Mouse (Mus musculus) megakaryocyte, embryonic 14.5 days (primary cell): ENCODE measurements around the gene Repin1. TPM values are rescaled to one million over a fixed set of nuclear protein-coding genes. Genes with fewer than 3 reads are reported as not detected.

Experiments used
- H3K27me3 ChIP-seq: replicated peaks from 2 replicates; pipeline ENCODE3; 2012; ENCODE audit warnings: inconsistent platforms
- H3K36me3 ChIP-seq: replicated peaks from 2 replicates; pipeline ENCODE3; 2012; ENCODE audit warnings: low read length, inconsistent platforms, mixed read lengths
- H3K4me1 ChIP-seq: 2 replicates; pipeline ENCODE4 v1.6.1; 2012; ENCODE audit warnings: inconsistent platforms
- H3K4me3 ChIP-seq: replicated peaks from 2 replicates; pipeline ENCODE3; 2012; ENCODE audit warnings: moderate library complexity, mild to moderate bottlenecking, inconsistent platforms
- H3K9me3 ChIP-seq: 2 replicates; pipeline ENCODE4 v1.6.1; 2012; ENCODE audit warnings: inconsistent platforms
- FLI1 ChIP-seq: IDR thresholded peaks from 2 replicates; pipeline ENCODE4 v1.6.1; 2012; ENCODE audit warnings: low read length, inconsistent platforms, mixed read lengths
- GATA1 ChIP-seq: IDR thresholded peaks from 3 replicates; pipeline ENCODE4 v1.6.1; 2012; ENCODE audit warnings: mixed read lengths, low read length, inconsistent platforms, borderline replicate concordance
- polyA plus RNA-seq: library from polyadenylated mRNA; stranded (reverse); fragments of >175 nt; gene quantifications from 2 replicates; pipeline ENCODE4 v1.2.3, GENCODE M21; 2012; ENCODE audit warnings: low replicate concordance; ENCODE audit not compliant: insufficient read depth

The Repin1 gene
- polyA plus RNA-seq, 1 experiment: 72.0 TPM

DNA sequence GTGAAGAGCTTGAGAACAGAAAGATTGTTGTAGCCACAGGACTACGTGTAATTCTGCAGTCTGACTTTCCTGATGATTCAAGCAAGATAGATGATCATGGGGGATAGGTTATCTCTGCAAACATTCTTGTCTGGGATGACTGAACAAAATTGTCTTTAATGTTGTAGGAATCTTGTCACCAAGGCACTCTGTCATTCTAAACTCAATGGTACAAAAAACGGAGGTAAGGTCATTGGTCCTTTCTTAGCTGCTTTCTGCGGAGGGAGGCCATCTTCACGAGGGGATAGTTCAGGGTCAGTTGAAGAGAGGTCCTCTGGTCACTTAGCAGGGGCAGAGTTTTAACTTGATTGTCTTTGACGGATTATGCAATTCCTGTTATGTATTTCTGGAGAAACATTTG lies 14.9 kb upstream of the Repin1 start:
- H3K9me3 ChIP-seq: no peaks in the 10 kb centered on the region
- H3K27me3 ChIP-seq: no peaks in the 10 kb centered on the region
- peaks cover 64% of the 10 kb centered on the region for H3K4me1 ChIP-seq
- H3K4me3 ChIP-seq: peak overlapping the region; percentile 89
- no peaks in the 10 kb centered on the region for H3K36me3 ChIP-seq
- TF ChIP-seq FLI1 (no peak), GATA1 (no peak)

DNA sequence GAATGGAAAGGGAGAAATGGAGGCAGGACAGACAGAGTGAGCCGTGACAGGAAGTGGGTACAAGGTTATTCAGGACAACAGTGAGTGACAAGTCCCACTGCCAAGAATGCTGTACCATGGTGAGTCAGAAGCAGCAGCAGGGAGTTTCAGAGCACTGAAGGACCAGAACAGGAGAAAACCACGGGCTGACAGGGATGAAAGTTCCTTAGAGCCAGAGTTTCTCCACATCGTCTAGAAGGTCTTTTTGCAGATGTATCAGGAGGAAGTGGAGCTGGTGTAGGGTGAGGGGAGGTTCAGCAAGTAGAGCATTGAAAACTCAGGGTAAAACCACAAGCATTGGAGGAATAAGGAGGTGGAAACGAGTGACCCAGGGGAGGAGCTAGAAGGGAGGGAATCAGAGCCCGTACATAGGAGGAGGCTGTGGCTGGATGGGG lies 14.5 kb upstream of the Repin1 start:
- Histone ChIP-seq H3K36me3 (no peaks in the 10 kb centered on the region), H3K27me3 (no peaks in the 10 kb centered on the region), H3K4me3 (peak overlapping the region; percentile 89), H3K4me1 (peaks cover 69% of the 10 kb centered on the region), H3K9me3 (no peaks in the 10 kb centered on the region)
- TF ChIP-seq GATA1 (no peak), FLI1 (no peak)

- Histone ChIP-seq H3K36me3 (peaks cover 5% of the 10 kb centered on the region), H3K4me3 (no peak overlapping the region), H3K27me3 (no peaks in the 10 kb centered on the region), H3K9me3 (peaks cover 4% of the 10 kb centered on the region), H3K4me1 (peaks cover 74% of the 10 kb centered on the region)
- TF ChIP-seq FLI1: no peak
- no peak for TF ChIP-seq GATA1
Measured at GRCm38 (mm10) chr6:48581257-48581656, 12.4 kb upstream of the Repin1 start.

- Histone ChIP-seq H3K4me1 (peaks cover 79% of the 10 kb centered on the region), H3K9me3 (peaks cover 11% of the 10 kb centered on the region), H3K27me3 (no peaks in the 10 kb centered on the region), H3K4me3 (peak overlapping the region; percentile 79), H3K36me3 (peaks cover 12% of the 10 kb centered on the region)
- no peak for TF ChIP-seq FLI1
- no peak for TF ChIP-seq GATA1
Measured at GRCm38 (mm10) chr6:48582037-48582436, 11.6 kb upstream of the Repin1 start.

DNA sequence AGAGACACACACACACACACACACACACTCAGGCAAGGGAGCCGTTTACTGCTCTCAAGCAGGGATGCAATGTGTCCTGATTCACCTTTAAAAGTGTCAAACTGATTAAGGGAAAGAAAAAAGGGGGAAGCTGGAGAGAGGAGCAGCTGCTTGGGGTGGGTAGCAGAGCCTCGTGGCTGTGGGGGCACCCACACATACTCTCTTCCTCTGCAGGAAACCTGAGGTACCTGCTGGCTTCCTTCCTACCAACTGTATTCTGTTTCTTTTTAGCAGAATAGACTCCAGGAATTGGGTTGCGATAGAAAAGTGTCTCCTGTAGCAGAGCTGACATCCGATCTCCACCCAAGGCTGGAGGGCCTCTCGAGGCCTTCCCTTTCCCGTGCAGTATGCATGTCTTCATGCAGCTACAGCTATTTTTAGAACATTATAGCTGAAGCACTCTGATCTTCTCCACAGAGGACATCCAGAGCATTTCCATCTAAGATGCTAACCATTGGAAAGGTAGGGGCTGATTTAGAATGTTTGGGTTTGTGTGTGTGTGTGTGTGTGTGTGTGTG lies 4.4 kb upstream of the Repin1 start, which contains the start of gene Gm45021:
Gene Gm45021, plus strand, starts transcription at position 417 of the 557 bp plus-strand sequence.
- Histone ChIP-seq H3K4me3 (peak within 1 kb of the TSS; percentile 90), H3K36me3 (peaks cover 19% of the 10 kb centered on the region), H3K27me3 (no peaks in the 10 kb centered on the region), H3K9me3 (peaks cover 11% of the 10 kb centered on the region), H3K4me1 (peaks cover 78% of the 10 kb centered on the region)
- TF ChIP-seq GATA1 (no peak), FLI1 (no peak)

- peaks cover 88% of the 10 kb centered on the region for H3K4me1 ChIP-seq
- peak overlapping the region; percentile 86 for H3K4me3 ChIP-seq
- peaks cover 10% of the 10 kb centered on the region for H3K9me3 ChIP-seq
- H3K36me3 ChIP-seq: peaks cover 31% of the 10 kb centered on the region
- H3K27me3 ChIP-seq: no peaks in the 10 kb centered on the region
- no peak for TF ChIP-seq FLI1
- no peak for TF ChIP-seq GATA1
Measured at GRCm38 (mm10) chr6:48591221-48591845, 2.4 kb upstream of the Repin1 start.

- H3K9me3 ChIP-seq: peaks cover 10% of the 10 kb centered on the region
- no peaks in the 10 kb centered on the region for H3K27me3 ChIP-seq
- peaks cover 31% of the 10 kb centered on the region for H3K36me3 ChIP-seq
- TF ChIP-seq FLI1 (no peak), GATA1 (no peak)
- peaks cover 90% of the 10 kb centered on the region for H3K4me1 ChIP-seq
- H3K4me3 ChIP-seq: peak overlapping the region; percentile 86
Measured at GRCm38 (mm10) chr6:48591871-48592270, 1.8 kb upstream of the Repin1 start.

DNA sequence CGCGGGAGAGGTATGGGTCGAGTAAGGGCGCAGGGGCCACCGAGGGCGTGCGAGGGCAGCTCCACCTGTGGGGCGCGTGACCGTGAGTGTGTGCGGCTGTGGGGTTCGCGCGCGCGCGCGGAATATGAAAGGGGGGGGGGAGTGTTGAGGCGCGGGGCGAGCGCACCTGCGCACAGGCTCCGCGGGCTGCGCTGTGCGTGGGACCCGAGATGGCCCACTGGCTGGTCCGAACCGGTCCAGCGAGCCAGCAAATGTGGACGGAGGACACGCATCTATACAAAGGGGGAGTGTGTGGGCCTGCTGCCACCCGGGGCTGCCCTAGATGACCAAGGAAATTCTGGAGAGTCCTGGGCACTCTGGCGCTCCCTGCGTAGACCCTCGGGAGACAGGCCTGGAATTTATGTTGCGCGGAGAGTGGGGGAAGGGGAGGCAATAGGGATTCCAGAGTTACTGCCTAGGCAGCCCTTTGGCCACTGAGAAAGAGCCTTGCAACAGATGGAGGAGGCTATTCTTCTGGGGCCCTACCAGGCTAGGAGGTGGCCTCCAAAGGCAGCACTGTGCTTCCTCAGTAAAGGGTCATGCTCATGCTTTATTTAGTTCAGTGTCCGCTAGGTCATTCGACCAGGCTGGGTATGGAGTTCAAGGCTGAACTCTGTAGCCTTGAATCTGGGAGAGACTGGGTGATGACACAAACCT lies 508 bp downstream of the Repin1 start:
- no peak for TF ChIP-seq FLI1
- no peak for TF ChIP-seq GATA1
- H3K36me3 ChIP-seq: peaks cover 50% of the 10 kb centered on the region
- H3K9me3 ChIP-seq: peaks cover 18% of the 10 kb centered on the region
- peaks cover 90% of the 10 kb centered on the region for H3K4me1 ChIP-seq
- peak overlapping the region; percentile 100 for H3K4me3 ChIP-seq
- H3K27me3 ChIP-seq: no peaks in the 10 kb centered on the region

DNA sequence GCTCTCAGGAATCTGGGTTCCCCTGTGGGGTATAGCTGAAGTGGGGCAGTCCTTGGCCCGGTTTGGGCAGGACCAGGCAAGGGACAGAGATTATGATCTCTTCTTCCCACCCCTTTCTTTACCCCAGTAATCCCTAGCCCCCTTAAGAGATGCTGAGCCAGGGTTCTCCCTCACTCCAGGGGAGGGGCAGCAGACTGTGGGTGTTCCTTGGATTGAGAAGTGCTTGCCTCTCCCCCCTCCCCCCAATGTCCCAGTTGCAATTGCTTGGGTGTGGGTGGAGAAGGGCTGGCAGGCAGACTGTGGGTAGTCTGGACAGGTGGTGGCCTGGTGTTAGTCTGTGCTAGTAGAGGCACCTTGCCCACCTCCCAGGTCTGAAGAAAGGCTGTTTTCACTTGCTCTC lies 1.6 kb downstream of the Repin1 start:
- Histone ChIP-seq H3K36me3 (peaks cover 61% of the 10 kb centered on the region), H3K27me3 (no peaks in the 10 kb centered on the region), H3K9me3 (peaks cover 18% of the 10 kb centered on the region), H3K4me1 (peaks cover 89% of the 10 kb centered on the region), H3K4me3 (peak overlapping the region; percentile 100)
- no peak for TF ChIP-seq GATA1
- TF ChIP-seq FLI1: no peak
